Mouse (Mus musculus) frontal cortex, postnatal 10 days (tissue): ENCODE data around the gene Ephb1.
A peak's percentile ranks its signal among the peaks of the same experiment; 100 is the strongest.

Experiments
- DNase-seq, 2 experiments: peaks; one replicate each; pipeline ENCODE4 v3.0.0; 2022; ENCODE audit warnings: low spot score in 2 of 2, mixed read lengths in 1 of 2

The Ephb1 gene

DNA sequence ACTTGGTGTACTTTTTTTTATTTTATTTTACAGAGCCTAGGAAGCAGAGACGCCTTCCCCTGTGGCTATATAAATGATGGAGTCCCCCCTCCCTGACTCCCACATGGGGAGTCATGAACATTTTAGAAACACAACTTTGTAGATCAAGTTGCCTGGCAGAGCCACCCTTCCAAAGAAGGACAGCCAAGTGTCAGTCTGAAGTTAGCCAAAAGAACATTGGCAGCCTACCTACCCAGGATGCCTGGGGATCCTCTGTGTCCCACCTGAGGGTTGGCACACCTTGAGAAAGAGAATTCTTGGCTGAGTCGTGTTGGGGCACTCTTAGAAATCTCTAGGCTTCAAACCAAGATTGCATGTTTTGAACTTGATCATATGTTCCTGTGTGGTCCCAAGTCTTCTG is 360.4 kb downstream of the Ephb1 start:
- no peak for DNase-seq

DNA sequence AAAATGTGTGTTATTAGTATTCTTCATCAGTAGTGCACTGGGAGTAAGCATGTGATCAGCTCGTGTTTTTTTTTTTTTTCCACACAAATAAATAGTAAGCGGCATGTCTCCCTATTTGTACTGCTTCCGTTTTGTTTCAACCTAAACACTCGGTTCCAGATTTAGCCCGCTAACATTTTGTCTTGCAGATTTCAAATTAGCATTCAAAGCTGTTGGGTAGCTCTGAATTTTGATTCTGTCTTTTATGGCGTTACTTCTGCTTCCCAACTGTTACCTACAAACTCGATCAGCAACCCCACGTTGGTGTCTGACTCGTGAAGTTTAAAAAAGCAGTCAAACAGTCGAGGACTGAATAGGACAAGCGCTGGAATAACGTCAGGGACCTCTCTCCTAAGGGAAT is 363.7 kb downstream of the Ephb1 start:
- DNase-seq = no peak

DNA sequence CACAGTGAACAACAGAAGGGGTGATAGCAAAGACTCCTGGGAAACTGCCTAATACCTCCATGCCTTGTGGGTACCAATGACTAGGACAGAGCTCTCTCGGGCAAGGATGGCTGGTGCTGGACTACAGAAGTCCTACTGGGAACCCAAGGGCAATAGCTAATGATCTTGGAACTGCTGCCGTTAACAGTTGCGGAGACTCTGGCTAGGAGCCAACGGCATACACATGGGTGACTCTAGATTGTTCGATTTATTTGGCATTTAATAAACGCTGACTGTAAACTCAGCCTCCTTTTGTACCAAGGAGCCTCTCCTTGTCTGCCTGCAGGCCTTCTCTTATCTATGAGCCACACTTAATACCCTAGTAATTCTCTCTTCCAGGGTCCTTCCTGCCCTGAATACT is 364.5 kb downstream of the Ephb1 start:
- DNase-seq = no peak

DNA sequence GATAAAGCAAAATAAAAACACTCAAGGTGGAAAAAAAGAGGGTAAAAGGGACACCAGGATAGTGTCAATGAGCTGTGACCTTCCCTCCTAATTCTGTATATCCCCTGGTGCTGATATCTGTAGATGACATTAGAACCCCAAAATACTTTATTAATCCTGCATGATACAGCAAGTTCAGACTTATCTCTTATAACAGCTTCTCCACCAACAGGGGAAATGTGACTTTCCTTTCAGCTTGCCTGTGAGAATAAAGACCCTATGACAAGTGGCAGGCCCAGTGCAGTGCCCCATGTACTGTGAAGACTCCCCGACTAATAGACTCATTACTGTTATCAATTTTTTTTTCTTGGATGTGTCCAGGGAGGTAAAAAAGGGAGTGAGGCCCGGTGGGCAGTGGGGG is 367.6 kb downstream of the Ephb1 start:
- DNase-seq = no peak

DNA sequence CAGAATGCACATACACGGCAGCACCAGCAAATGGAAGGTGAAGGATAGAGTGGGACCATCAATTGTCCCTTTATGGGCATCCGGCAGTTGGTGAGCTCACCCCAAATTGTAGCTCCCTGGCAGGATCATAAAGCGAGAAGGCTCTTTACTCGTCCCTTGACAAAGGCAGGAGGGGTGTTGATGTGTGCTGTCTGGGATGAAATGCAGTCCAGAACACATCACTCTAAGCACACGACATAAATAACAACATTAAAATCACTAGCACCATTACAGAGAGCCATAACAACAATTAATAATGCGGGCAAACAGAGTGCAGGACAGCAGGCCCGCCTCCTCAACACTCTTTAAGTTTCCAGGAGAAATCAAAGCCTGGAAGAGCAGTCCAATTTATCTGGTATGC is 372.1 kb downstream of the Ephb1 start:
- DNase-seq = no peak

DNA sequence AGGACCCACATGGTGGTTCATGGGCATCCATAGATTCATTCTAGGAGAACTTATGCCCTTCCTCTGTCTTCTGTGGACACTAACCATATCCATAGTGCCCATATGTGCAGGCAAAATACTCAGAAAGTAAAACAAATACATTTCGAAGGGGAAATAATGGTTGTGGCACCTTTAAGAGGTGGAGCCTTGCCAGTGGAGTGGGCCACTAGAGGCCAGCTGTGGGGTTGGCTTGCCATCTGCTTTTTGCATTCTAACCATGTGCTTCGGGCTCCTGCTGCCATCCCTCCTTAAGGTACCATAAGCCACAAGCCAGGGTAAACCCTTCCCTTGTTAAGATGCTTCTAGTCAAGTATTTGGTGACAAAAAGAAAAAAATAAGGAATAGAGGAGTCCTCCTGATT is 373.3 kb downstream of the Ephb1 start:
- no peak for DNase-seq

DNA sequence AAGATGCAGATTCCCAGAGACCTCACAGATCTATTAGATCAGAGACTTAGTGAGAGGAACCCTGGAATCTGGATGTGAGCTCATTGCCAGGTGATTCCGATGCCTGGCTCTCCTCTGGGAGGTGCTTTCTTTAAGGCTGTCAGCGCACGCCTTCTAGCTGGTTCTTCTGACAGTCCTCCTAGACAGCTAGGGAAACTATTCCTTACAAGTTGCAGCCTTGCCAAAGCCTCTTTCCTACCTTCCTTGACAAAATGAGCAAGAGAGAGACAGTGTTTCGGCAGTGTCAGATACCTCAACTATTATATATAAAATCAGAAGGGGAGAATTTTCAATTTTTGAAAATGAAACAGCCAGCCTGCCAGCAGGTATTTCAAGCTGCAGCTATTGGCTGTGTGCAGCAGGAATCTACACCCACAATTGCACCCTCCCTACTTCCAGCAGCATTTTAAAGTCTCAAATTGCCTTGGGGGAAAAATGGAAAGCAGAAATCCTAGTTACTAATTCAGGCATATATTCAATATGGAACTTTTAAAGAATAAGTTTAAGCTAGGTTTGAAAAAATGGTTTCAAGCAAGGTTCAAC is 377.5 kb downstream of the Ephb1 start:
- no peak for DNase-seq

DNA sequence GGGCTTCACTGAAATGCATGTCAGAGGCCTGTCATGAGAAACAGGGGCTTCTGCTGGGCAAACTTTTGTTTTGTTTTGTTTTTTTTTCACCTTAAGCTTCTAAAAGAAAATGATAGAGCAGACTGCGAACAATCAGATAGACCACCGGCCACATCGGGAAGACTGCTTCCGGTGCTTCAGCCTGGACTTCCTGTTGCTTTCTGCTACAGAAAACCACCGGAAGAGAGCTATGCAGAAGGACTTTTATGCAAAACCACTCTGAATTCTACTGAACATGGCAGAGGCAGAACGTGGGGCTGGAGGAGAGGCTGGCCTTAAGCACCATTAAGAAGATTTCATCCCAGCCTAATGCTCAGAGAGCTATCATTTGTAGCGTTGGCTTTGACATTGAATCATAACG is 382.2 kb downstream of the Ephb1 start:
- DNase-seq = no peak

DNA sequence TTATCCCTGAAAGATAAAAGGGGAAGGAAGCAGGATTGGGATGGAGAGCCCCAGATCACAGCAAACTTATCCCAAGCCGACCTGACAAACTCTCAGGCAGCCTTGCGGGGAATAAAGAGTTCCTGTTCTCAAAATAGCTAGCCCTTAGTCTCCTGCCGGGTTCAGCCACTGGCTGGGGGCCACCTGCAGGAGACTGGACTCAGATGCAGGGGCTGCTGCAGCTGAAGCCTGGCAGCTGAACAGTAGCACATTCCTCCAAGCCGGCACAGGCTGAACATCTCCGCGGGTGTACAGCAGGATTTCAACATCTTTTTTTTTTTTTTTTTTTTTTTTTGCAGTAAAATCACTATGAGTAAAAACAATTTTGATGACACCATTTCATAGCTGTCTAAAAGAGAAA is 382.7 kb downstream of the Ephb1 start:
- DNase-seq = peak in 1 of 2 experiments; percentile 20

DNA sequence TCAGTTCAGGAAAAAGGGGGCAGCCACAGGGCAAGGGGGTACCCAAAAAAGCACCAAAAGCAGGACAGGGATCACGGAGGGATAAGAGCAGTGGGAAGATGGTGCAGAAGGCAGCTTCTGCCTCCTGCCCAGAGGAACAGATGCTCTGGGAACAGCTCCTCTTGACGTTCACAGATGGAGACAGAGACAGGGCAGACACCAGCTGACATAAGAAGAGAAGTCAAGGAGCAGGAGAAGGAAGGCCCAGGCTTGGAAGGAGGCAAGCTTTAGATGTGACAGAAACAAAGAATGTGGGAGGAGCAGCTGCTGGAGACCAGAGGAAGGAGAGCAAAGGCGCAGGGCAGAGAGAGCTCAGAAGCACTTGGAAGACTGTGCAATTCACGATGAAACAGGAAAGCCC is 398.3 kb downstream of the Ephb1 start:
- DNase-seq = no peak

DNA sequence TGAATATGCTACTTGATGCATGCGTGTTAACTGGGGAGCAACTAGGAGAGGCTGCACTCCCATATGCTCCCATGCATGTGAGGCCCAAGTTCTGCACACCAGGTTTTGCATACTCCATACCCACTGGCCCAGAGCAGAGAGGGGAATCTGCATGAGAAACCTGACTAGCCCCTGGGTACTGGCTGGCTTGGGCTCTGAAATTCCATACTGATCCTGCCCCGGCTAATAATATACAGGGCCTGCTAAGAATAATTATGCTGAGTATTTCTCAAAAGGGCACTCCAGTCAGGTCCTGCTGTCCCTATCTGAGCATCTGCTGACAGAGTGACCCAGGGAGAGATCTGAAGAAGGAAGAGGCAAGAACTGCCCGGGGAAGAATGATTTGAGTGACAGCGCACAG is 400.0 kb downstream of the Ephb1 start:
- no peak for DNase-seq

DNA sequence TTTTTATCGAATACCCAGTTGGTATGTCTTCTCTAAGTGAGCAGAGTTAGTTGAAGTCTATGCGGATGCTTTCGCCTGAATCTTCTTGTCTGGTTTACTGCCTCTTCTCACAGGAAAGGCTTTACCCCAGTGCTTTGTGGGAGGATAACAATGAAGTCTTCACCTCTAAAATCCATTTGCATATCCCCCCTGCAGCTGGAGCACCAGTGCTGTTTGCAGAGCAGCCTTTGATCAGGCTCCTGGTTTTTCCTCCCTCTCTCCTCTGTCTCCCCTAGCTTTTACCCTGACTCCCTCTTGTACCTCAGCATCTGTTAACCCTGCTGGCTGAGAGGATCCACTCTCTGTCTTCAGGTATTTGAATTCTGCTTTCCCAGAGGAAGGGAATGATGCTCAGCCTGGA is 404.4 kb downstream of the Ephb1 start:
- DNase-seq = no peak

DNA sequence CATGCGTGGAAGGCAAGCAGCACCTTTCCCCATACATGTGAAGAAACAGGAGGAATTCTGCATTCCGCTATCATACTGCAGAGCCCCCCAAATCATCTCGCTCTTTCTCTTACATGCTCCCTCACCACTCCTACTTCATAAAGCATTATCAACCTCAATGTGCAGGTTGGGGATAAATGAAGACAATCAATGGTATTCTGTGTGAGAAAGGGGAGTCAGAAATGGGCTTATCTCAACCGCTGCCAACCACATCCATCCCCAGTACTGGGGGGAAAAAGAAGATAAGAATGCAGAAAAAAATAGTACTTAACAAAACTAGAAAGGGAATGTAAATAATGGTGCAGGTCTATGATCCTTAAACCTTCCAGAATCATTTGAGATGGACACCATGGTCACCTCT is 408.7 kb downstream of the Ephb1 start:
- DNase-seq = no peak

DNA sequence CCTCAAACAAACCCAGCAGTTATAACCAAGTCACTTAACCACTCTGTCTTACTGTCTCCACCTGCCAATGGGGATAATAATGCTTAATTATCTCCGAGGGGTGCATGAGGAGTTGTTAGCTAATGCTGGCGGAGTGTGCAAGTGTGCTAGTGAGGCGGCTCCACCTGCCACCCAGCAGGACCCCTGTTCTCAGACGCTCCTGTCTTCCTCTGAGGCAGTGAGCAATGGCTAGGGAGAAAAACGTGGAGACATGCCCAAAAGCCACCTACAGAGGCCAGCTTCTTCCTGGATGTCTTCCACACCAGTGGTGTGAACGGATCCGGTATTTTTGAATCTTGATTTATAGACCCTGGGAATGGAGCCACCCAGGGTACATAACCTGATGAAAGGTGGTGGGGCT is 409.2 kb downstream of the Ephb1 start:
- no peak for DNase-seq

DNA sequence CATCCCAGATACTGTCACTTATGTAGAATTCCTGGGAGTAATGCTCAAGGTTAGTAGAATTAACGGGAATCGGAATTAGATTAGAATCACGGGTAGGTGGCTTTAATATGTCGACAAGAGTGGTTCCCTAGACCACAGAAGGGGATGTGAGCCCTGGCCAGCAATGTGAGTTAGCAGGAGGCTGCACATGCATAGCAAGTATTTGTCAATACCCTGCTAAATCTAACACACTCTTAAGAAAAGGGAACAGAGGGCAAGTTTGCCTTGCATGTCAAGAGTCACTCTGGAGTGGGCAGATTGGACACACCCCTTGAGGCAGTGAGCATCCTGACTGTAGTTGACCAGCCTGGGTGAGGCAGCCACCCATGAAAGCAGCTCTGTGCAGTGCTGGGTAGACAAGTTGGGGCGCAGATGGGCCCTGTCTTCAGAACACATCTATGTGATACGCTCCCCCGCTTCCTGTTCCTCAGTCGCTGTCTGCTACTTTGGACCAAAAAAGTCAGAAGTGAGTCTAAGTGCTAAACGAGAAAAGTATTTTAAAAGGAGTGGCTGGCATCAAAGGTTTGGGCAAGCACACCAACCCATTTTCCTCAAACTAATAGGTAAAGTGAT is 412.3 kb downstream of the Ephb1 start:
- DNase-seq = no peak

DNA sequence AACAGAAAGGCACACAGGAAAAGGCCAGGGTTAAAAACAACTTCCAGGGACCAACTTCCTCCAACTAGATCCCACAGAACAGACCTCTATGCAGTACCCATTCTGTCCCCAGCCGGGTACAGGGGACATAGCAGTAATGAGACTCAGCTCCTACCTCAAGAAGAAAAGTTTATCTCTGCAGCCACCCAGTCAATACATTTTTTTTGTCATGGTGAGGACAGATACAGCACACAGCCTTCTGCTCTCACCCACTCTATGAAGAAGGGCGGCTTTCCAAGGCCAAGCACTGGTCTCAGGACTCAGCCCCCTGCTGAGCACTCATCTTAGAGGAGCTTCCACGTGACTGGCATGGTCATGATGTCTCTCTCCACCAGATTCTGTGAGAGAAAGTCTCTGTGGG is 414.3 kb downstream of the Ephb1 start:
- no peak for DNase-seq

DNA sequence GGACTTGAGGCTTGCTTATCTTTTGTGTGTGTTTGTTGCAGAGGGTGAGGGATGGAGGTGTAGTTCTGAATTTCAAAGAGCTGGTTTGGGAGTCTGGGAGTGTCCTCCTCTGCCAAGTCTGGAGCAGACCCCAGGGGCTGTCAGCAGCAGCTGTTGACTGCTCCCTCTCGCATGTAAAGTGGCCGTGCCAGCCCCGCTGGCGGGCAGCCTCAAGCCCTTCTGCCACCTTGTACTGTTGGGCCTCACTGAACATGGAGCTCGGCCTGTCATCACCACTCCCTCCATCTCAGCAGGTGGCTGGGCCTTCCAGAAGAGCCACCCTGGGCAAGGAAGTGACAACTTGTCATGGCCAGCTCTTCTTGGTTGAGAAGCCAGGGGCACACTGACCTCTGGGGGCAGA is 415.5 kb downstream of the Ephb1 start:
- DNase-seq = peak in 1 of 2 experiments; percentile 25

DNA sequence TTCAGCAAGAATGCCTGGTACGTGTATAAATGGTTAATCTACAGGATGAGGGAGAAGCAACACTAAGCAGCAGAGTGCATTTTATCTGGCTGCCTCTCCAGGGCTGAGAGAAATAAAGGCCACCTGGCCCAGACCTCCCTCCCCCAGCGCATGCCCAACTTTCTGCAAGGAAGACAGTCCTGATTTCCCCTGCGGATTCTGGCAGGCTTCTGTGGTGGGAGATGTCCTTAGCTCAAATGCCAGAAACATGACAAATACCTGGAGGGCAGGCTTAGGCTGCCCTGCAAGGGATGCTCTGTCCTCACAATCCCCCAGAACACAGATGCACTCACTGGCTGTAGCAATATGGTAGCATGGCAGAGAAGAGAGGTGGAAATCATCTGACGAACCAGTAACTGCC is 416.4 kb downstream of the Ephb1 start:
- no peak for DNase-seq

DNA sequence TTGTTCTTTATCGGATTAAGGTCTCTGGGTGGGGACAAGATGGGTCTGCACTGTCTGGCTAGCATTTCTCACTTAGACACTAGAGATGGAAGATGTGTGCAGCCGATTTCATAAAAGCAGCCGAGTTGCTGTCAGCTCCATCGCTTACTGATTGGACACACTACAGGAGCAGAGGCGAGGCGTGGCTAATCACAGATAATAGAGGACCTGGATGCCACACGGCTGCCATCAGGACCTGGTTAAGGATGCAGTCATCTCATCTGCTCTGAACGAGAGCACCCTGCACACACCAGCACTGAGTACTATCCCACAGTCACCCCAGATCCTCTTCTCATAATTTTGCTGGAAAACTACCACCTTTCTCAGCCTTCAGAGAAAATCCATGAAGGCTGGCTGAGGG is 419.6 kb downstream of the Ephb1 start:
- no peak for DNase-seq

DNA sequence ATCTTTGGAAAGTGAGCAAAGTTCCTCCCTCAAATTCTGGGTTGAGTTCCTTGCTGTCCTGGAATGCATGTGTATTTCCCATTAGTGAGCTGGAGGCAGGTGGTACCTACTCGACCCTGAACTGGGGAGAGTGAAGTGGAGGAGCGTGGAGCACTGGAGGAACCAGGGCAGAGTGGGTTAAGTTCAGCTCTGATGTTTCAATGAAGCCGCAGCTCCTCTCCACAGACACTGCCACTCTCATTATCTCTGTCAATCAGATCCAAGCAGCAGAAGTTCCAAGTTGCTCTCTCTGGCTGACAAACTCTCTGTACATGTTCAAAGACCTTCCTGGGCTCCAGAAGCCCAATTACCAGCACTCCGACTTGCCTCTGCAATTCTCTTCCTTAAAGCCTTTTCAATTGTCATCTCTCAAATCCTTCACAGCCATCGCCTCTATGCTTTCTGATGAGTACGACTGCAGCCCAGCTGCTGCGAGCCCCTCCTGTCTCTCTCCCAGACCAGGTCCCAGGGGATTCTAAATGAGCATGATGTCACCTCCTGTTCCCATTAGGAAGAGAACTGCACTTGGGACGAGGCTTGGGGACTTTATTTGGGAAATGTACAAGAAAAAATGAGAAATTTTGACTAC is 420.4 kb downstream of the Ephb1 start:
- DNase-seq = no peak

DNA sequence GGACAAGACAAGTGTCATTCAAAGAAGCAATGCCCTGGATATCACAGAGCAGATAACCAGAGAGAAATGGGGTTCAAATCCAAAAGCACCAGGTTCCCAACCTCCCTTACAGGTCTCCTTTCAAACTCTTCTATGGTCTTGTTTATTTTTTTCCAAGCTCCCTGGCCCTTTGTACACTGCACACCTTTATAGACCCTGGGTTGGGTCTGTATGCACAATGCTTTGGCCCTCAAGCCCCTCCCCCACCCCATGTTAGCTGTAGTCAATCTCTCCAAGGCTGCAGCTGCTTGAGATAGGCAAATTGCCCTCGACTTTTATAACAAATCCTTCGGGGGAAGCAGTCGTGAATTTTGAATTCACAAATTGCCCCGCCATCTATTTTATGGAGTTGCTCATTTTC is 429.7 kb downstream of the Ephb1 start:
- no peak for DNase-seq

DNA sequence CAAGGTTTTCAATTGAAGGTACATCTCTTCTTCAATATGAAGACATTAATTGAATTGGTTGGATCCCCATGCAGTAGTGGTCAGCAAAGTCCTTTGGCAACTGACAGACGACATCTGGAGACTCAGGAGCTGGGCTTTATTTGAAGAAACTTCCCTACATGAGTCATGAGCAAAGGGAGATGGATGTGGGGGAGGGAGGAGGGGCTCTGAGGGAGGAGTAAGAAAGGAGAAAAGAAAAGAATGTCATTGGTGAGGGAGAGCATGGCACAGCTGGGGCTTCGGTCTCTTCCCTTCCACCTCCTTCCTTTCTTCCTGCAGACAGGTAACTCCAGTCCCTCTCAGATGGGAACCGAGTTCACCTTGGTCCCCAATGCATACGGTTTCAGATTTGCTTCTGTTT is 431.6 kb downstream of the Ephb1 start:
- DNase-seq = no peak

DNA sequence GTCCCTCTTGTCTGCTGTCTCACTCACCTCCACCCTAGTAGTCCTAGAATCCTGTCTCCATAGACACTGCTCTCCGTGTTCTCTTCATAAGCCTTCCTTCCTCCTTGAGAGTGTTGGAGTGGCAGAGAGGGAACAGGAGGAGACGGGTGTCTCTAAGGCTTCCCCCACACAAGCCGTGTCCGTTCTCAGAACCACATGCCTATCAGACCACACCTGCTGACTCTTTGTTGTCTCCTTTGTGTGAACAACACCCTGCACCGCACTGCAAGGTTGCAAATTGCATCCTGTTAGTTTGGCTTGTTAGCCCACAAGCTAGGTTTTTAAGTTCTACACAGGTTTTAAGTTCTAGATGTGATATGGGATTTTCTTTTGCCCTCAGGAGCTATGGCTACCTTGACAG is 435.2 kb downstream of the Ephb1 start:
- no peak for DNase-seq

DNA sequence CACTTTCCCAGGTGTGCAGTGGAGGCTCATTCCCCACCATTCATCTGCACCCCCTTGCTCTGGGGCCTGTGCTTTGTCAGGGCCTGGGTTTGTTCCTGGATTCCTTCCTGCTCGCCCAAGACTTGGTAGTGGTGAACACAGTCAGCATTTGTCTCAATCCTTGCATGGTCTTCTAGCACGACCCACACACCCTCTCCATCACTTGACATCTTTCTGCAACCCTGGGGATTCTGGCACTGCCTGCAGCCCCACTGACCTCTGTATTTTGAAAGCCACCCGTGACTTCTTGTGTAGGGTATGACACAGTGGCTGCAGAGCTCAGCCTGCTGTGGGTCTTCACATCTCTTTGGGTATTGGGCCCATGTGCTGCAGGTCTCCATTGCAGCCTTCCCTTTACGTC is 435.7 kb downstream of the Ephb1 start:
- DNase-seq = no peak
